In the genomic region with DNA sequence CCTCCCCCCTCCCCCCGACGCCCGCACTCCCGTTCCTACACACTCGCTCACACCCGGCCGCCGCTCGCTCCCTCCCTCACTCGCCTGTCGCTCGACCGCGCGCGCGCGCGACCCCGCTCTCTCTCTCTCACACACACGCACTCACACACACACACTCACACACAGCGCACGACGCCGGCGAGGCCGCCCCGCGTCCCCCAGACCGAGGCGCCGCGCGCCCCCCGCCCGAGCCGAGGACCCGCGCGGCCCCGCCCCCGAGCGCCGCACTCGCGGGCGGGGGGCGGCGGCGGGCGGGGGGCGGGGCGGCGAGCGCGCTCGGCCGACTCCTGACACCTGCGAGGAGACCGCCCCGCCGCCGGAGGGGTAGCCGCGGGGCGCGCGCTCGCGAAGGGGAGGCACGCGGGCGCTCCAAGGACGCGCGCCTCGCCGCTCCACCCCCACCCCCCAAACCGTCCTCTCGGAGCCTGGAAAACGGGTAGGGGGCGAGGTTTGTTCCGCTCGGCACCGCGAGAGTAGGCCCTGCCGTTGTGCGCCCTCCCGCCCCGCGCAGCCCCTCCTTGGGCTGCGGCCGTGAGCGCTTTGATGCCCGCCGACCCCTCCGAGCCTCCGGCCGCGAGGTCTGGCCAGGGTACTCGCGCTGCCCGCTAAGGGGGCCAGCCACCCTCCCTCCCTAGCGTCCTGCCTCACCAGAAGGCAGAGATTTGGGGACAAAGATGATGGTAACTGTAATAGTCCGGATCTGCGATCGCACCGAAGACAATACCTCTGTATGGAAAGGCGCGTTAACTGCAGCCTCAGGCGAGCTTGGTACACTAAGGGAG, we compare ENCODE assay signal across 8 mouse cellular contexts. TPM values are rescaled to one million over a fixed set of nuclear protein-coding genes. Genes with fewer than 3 reads are reported as not detected.
A peak's percentile ranks its signal among the peaks of the same experiment; 100 is the strongest.
DNase-seq lines count a peak whose midpoint lies in the region; ATAC-seq and TF ChIP-seq lines count a peak whose summit lies in the region.

No protein-coding gene starts in this region.

- peak overlapping the region; percentile 61 for H3K4me3 ChIP-seq in spleen, adult 2 months (ENCODE audit: extremely low read depth, insufficient read depth, insufficient read length)
- peak overlapping the region; percentile 63 for H3K4me3 ChIP-seq in hindbrain, embryonic 14.5 days (replicated peaks; ENCODE audit: low read length)
- H3K4me3 ChIP-seq in neural tube, embryonic 13.5 days, result peak overlapping the region; percentile 76

- TF ChIP-seq POLR2A in spleen, adult 2 months (IDR thresholded peaks at IDR 0.05; ENCODE audit: low read depth, low read length), result no peak

- peak overlapping the region; percentile 93 for H3K9ac ChIP-seq in hindbrain, embryonic 14.5 days
- H3K9ac ChIP-seq in neural tube, embryonic 13.5 days, result peak overlapping the region; percentile 95

- H3K36me3 ChIP-seq in spleen, adult 2 months (ENCODE audit: control insufficient read depth, insufficient read depth, low read length), result no peaks in the 10 kb centered on the region
- H3K36me3 ChIP-seq in hindbrain, embryonic 14.5 days (replicated peaks; ENCODE audit: control insufficient read depth, insufficient read depth), result no peaks in the 10 kb centered on the region
- H3K36me3 ChIP-seq in neural tube, embryonic 13.5 days, result no peaks in the 10 kb centered on the region

- ATAC-seq in CD4-positive, CD25-positive, alpha-beta regulatory T cell, adult 4 months, result no peak
- peak; percentile 94 for ATAC-seq in hindbrain, embryonic 14.5 days (ENCODE audit: low FRiP score)
- peak; percentile 94 for ATAC-seq in neural tube, embryonic 13.5 days (ENCODE audit: low read depth)
- no peak for ATAC-seq in megakaryocyte-erythroid progenitor cell, adult 5-6 weeks (replicated peaks; ENCODE audit: low FRiP score, low TSS enrichment, poor library complexity, severe bottlenecking)

- peaks cover 20% of the 10 kb centered on the region for H3K27me3 ChIP-seq in spleen, adult 2 months (ENCODE audit: control insufficient read depth, insufficient read depth, low read length)
- no peaks in the 10 kb centered on the region for H3K27me3 ChIP-seq in hindbrain, embryonic 14.5 days (ENCODE audit: control insufficient read depth, insufficient read depth, low read length)
- H3K27me3 ChIP-seq in neural tube, embryonic 13.5 days, result no peaks in the 10 kb centered on the region

- WGBS in spleen, adult 2 months, result 2% methylated on average over 84 of the region's 111 CpGs
- 2% methylated on average over 76 of the region's 111 CpGs for WGBS in hindbrain, embryonic 14.5 days
- under 1% methylated on average over 86 of the region's 111 CpGs for WGBS in neural tube, embryonic 13.5 days

- H3K27ac ChIP-seq in spleen, adult 2 months (ENCODE audit: insufficient read depth, low read length), result no peak overlapping the region
- H3K27ac ChIP-seq in hindbrain, embryonic 14.5 days, result peak overlapping the region; percentile 98
- peak overlapping the region; percentile 98 for H3K27ac ChIP-seq in neural tube, embryonic 13.5 days (replicated peaks)

- TF ChIP-seq CTCF in spleen, adult 2 months (IDR thresholded peaks at IDR 0.05; ENCODE audit: extremely low read depth, insufficient read depth, insufficient read length, insufficient replicate concordance), result no peak

- H3K9me3 ChIP-seq in hindbrain, embryonic 14.5 days (ENCODE audit: control insufficient read depth, low read length), result no peaks in the 10 kb centered on the region
- H3K9me3 ChIP-seq in neural tube, embryonic 13.5 days, result no peaks in the 10 kb centered on the region

- DNase-seq in CD4-positive, CD25-positive, alpha-beta regulatory T cell, adult 2 months (ENCODE audit: low read depth, low spot score), result peak; percentile 40
- no peak for DNase-seq in spleen, adult 2 months (ENCODE audit: low read depth in 1 of 2, low spot score in 2 of 2)
- no peak for DNase-seq in spleen, adult 18-20 months
- peak; percentile 90 for DNase-seq in hindbrain, embryonic 14.5 days (ENCODE audit: low spot score)
- DNase-seq in liver, result peak; percentile 43

- peaks cover 9% of the 10 kb centered on the region for H3K4me1 ChIP-seq in spleen, adult 2 months (ENCODE audit: control insufficient read depth, insufficient read depth, insufficient read length)
- peaks cover 34% of the 10 kb centered on the region for H3K4me1 ChIP-seq in hindbrain, embryonic 14.5 days (replicated peaks; ENCODE audit: control insufficient read depth, insufficient read depth, low read length)
- H3K4me1 ChIP-seq in neural tube, embryonic 13.5 days (replicated peaks), result peaks cover 32% of the 10 kb centered on the region

- peak overlapping the region; percentile 70 for H3K4me2 ChIP-seq in hindbrain, embryonic 14.5 days (replicated peaks)
- H3K4me2 ChIP-seq in neural tube, embryonic 13.5 days, result peak overlapping the region; percentile 62

RNA-seq across cellular contexts. Expression of gene Rimklb, which starts 12.1 kb away (rescaled TPM):
- polyA plus RNA-seq in CD4-positive, CD25-positive, alpha-beta regulatory T cell, adult 4 months (2017; shearing (Covaris generic)), result under 1 TPM in 1 of 2 experiments, not detected in 1; 0.17 TPM
- polyA plus RNA-seq in spleen, adult 2 months (2012; rRNA removed), result not detected in 2 replicates
- polyA plus RNA-seq in hindbrain, embryonic 14.5 days (2014; fragmentation: Nextera tagmentation; extraction: Ambion mirVana), result 127 and 145 TPM in 2 replicates
- polyA plus RNA-seq in neural tube, embryonic 13.5 days (2015; fragmentation: Nextera tagmentation; extraction: Ambion mirVana), result 90.9 and 95.0 TPM in 2 replicates
- total RNA-seq in megakaryocyte-erythroid progenitor cell, adult 5-6 weeks (2014; fragmentation: Nextera tagmentation), result not detected in 2 replicates
- not detected in 2 replicates for total RNA-seq in megakaryocyte-erythroid progenitor cell, adult 5-6 weeks (2017)

RNA-seq across cellular contexts. Expression of gene Mfap5, which starts 19.1 kb away (rescaled TPM):
- not detected for polyA plus RNA-seq in CD4-positive, CD25-positive, alpha-beta regulatory T cell, adult 4 months (2017; shearing (Covaris generic))
- polyA plus RNA-seq in spleen, adult 2 months (2012; rRNA removed), result 11.7 and 13.3 TPM in 2 replicates
- polyA plus RNA-seq in hindbrain, embryonic 14.5 days (2014; fragmentation: Nextera tagmentation; extraction: Ambion mirVana), result 2.0 and 2.3 TPM in 2 replicates
- 2.8 and 4.0 TPM in 2 replicates for polyA plus RNA-seq in neural tube, embryonic 13.5 days (2015; fragmentation: Nextera tagmentation; extraction: Ambion mirVana)
- total RNA-seq in megakaryocyte-erythroid progenitor cell, adult 5-6 weeks (2014; fragmentation: Nextera tagmentation), result not detected in 2 replicates
- total RNA-seq in megakaryocyte-erythroid progenitor cell, adult 5-6 weeks (2017), result not detected in 2 replicates

Comparison
In these comparisons a context has a peak if more than half of its experiments do, and no peak if none do; other contexts are left out.
1. DNase-seq: peak in CD4-positive, CD25-positive, alpha-beta regulatory T cell, adult 2 months (single experiment), hindbrain, embryonic 14.5 days (single experiment) and liver (single experiment); none in spleen, adult 2 months (0 of 2) and spleen, adult 18-20 months (0 of 2).
2. ATAC-seq: peak in hindbrain, embryonic 14.5 days (single experiment) and neural tube, embryonic 13.5 days (single experiment); none in CD4-positive, CD25-positive, alpha-beta regulatory T cell, adult 4 months (single experiment) and megakaryocyte-erythroid progenitor cell, adult 5-6 weeks (single experiment).
3. RNA of gene Rimklb, which starts 12.1 kb away (polyA plus RNA-seq): 127 to 145 TPM in hindbrain, embryonic 14.5 days and 90.9 to 95.0 TPM in neural tube, embryonic 13.5 days; 0.17 TPM in CD4-positive, CD25-positive, alpha-beta regulatory T cell, adult 4 months and not detected in spleen, adult 2 months; every median in the first group is over 10 times any median in the second.
4. Peak in every context shown above with its lines, with median percentiles within 50 percentile points of each other: H3K4me3 ChIP-seq.